Mouse (Mus musculus): ENCODE results near the gene Ppp1r12a. TPM values are rescaled to one million over a fixed set of nuclear protein-coding genes. Genes with fewer than 3 reads are reported as not detected.

The Ppp1r12a gene
- polyA plus RNA-seq, 1 experiment from 2014 or later: 108 TPM

DNA sequence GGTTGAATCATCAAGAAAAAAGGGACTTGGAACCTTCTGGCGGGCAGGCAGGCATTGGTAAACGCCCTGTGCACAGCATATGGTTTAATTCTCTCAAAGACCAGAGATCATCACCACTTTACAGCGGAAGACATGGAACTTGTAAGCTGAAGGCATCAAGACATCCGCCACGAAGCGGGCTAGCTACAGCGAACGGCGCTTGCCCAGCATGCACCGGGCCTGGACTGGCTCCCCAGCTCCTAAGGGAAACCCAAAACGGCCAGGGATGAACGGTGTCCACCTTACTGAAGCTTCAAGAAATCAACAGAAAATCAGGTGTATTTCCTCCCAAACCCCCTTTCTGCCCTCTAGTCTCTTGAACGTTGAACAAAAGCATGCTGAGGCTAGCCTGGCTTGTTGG is 136.3 kb downstream of the Ppp1r12a start:
- H3K27me3 ChIP-seq (replicated peaks): no peaks in the 10 kb centered on the region
- H3K4me3 ChIP-seq (replicated peaks): no peak overlapping the region
- H3K9me3 ChIP-seq: no peaks in the 10 kb centered on the region
- H3K4me2 ChIP-seq: no peak overlapping the region
- no peak for ATAC-seq (ENCODE audit: insufficient read depth, low FRiP score, low read depth)
- WGBS: 91% methylated on average over 13 of the region's 13 CpGs
- no peak overlapping the region for H3K27ac ChIP-seq
- H3K9ac ChIP-seq: no peak overlapping the region
- no peaks in the 10 kb centered on the region for H3K4me1 ChIP-seq
- no peaks in the 10 kb centered on the region for H3K36me3 ChIP-seq

- WGBS: 70% methylated on average over 16 of the region's 17 CpGs
- H3K27ac ChIP-seq: no peak overlapping the region
- no peaks in the 10 kb centered on the region for H3K27me3 ChIP-seq (replicated peaks)
- no peak overlapping the region for H3K9ac ChIP-seq
- no peak overlapping the region for H3K4me2 ChIP-seq
- no peaks in the 10 kb centered on the region for H3K36me3 ChIP-seq
- no peak overlapping the region for H3K4me3 ChIP-seq (replicated peaks)
- H3K4me1 ChIP-seq: no peaks in the 10 kb centered on the region
- H3K9me3 ChIP-seq: no peaks in the 10 kb centered on the region
- no peak for ATAC-seq (ENCODE audit: insufficient read depth, low FRiP score, low read depth)
These were observed 137.0 kb downstream of the Ppp1r12a start for GRCm38 (mm10) chr10:108298841-108299545.

DNA sequence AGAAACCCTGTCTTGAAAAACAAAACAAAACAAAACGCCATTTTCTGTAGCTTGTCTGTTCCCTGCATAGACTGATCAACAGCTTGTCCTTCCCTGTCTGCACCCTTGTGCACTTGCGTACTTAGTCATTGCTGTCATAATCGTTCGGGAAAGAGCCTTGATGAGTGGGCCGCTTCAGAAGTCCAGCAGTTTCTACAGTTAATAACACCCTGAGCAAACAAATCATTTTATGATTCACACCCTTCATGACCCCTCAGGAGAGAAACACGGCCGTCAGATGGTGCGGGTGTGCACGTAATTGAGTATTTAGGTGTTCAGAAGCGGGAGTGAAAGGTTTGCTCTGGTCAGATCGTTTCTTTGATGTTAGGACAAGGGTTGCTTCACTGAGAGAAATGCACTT is 137.8 kb downstream of the Ppp1r12a start:
- Histone ChIP-seq H3K4me3 (replicated peaks) (no peak overlapping the region), H3K9me3 (no peaks in the 10 kb centered on the region), H3K9ac (no peak overlapping the region), H3K36me3 (no peaks in the 10 kb centered on the region), H3K4me1 (no peaks in the 10 kb centered on the region), H3K4me2 (no peak overlapping the region), H3K27me3 (replicated peaks) (no peaks in the 10 kb centered on the region), H3K27ac (no peak overlapping the region)
- 0 out of 2 replicates have a peak, but pooled peaks have one; percentile 41 for ATAC-seq (ENCODE audit: insufficient read depth, low FRiP score, low read depth)
- WGBS: 54% methylated on average over 11 of the region's 11 CpGs

- WGBS: 12% methylated on average over 19 of the region's 19 CpGs
- Histone ChIP-seq H3K27ac (no peak overlapping the region), H3K36me3 (no peaks in the 10 kb centered on the region), H3K4me3 (replicated peaks) (no peak overlapping the region), H3K9ac (no peak overlapping the region), H3K27me3 (replicated peaks) (no peaks in the 10 kb centered on the region), H3K4me1 (no peaks in the 10 kb centered on the region), H3K4me2 (peak overlapping the region; percentile 42), H3K9me3 (no peaks in the 10 kb centered on the region)
- peak; percentile 72 for ATAC-seq (ENCODE audit: insufficient read depth, low FRiP score, low read depth)
These were observed 138.8 kb downstream of the Ppp1r12a start for GRCm38 (mm10) chr10:108300843-108301242.

GRCm38 (mm10) chr10:108307772-108308171 is 145.8 kb downstream of the Ppp1r12a start:
- H3K36me3 ChIP-seq: no peaks in the 10 kb centered on the region
- no peaks in the 10 kb centered on the region for H3K9me3 ChIP-seq
- no peak overlapping the region for H3K9ac ChIP-seq
- 65% methylated on average over 11 of the region's 11 CpGs for WGBS
- ATAC-seq (ENCODE audit: insufficient read depth, low FRiP score, low read depth): no peak
- H3K4me2 ChIP-seq: no peak overlapping the region
- H3K4me1 ChIP-seq: no peaks in the 10 kb centered on the region
- no peak overlapping the region for H3K27ac ChIP-seq
- no peak overlapping the region for H3K4me3 ChIP-seq (replicated peaks)
- H3K27me3 ChIP-seq (replicated peaks): no peaks in the 10 kb centered on the region

- Histone ChIP-seq H3K36me3 (no peaks in the 10 kb centered on the region), H3K4me2 (no peak overlapping the region), H3K9ac (no peak overlapping the region), H3K4me1 (no peaks in the 10 kb centered on the region), H3K27me3 (replicated peaks) (no peaks in the 10 kb centered on the region), H3K4me3 (replicated peaks) (no peak overlapping the region), H3K27ac (no peak overlapping the region), H3K9me3 (no peaks in the 10 kb centered on the region)
- WGBS: 72% methylated on average over 5 of the region's 5 CpGs
- no peak for ATAC-seq (ENCODE audit: insufficient read depth, low FRiP score, low read depth)
These were observed 148.2 kb downstream of the Ppp1r12a start for GRCm38 (mm10) chr10:108310195-108310594.

GRCm38 (mm10) chr10:108311396-108311795 is 149.4 kb downstream of the Ppp1r12a start:
- H3K4me3 ChIP-seq (replicated peaks): no peak overlapping the region
- no peaks in the 10 kb centered on the region for H3K36me3 ChIP-seq
- no peak for ATAC-seq (ENCODE audit: insufficient read depth, low FRiP score, low read depth)
- H3K4me2 ChIP-seq: no peak overlapping the region
- WGBS: 85% methylated on average over 3 of the region's 3 CpGs
- H3K9ac ChIP-seq: no peak overlapping the region
- no peaks in the 10 kb centered on the region for H3K4me1 ChIP-seq
- H3K9me3 ChIP-seq: no peaks in the 10 kb centered on the region
- no peaks in the 10 kb centered on the region for H3K27me3 ChIP-seq (replicated peaks)
- H3K27ac ChIP-seq: no peak overlapping the region

DNA sequence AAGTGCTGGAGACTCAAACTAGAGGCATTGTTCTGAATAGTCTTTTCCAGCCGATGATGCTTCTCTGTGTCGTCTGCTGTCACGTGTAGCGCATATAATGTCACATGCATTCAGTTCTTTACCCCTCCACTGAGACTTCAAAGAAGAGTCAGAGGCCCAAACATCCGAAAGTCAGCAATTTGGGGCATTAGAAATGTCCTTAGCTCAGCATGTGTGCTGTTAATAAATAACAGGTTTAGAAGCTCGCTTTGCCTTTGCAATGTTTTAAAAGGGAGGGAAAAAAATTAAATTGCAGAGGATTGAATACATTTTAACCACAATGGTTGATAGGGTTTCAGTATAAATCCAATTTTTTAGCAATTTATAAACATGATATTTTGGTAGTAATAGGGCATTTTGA is 151.9 kb downstream of the Ppp1r12a start:
- H3K4me2 ChIP-seq: no peak overlapping the region
- ATAC-seq (ENCODE audit: insufficient read depth, low FRiP score, low read depth): no peak

DNA sequence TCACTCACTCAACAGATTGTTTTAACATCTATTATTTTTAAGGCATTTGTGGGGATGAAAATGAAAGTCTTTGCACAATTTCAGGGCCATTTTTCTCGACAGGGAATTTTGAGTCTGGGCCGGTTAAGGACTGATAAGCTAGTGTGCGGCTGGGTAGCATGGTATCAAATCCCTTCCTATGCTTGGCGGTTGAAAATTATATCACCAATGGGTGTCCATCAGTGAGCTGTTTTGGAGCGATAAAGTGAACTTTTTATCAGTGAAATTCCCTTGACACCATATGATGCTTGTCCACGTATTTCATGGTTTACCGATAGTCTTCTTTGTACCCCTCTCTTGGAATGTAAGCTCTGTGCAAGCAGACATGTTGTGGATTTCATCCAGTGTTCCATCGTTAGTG is 152.4 kb downstream of the Ppp1r12a start:
- Histone ChIP-seq H3K27ac (no peak overlapping the region), H3K36me3 (no peaks in the 10 kb centered on the region), H3K27me3 (replicated peaks) (no peaks in the 10 kb centered on the region), H3K9me3 (no peaks in the 10 kb centered on the region), H3K4me2 (no peak overlapping the region), H3K9ac (no peak overlapping the region), H3K4me3 (replicated peaks) (no peak overlapping the region), H3K4me1 (no peaks in the 10 kb centered on the region)
- 79% methylated on average over 8 of the region's 8 CpGs for WGBS
- ATAC-seq (ENCODE audit: insufficient read depth, low FRiP score, low read depth): no peak

More for the DNA sequence above, 151.9 kb downstream of the Ppp1r12a start:
- no peaks in the 10 kb centered on the region for H3K36me3 ChIP-seq
- WGBS: 72% methylated on average over 6 of the region's 6 CpGs
- no peaks in the 10 kb centered on the region for H3K27me3 ChIP-seq (replicated peaks)
- no peak overlapping the region for H3K9ac ChIP-seq
- no peaks in the 10 kb centered on the region for H3K4me1 ChIP-seq
- H3K4me3 ChIP-seq (replicated peaks): no peak overlapping the region
- no peak overlapping the region for H3K27ac ChIP-seq
- no peaks in the 10 kb centered on the region for H3K9me3 ChIP-seq

- Histone ChIP-seq H3K4me2 (no peak overlapping the region), H3K4me3 (replicated peaks) (no peak overlapping the region), H3K27ac (no peak overlapping the region), H3K9me3 (no peaks in the 10 kb centered on the region), H3K9ac (no peak overlapping the region), H3K36me3 (no peaks in the 10 kb centered on the region), H3K27me3 (replicated peaks) (no peaks in the 10 kb centered on the region), H3K4me1 (no peaks in the 10 kb centered on the region)
- WGBS: 89% methylated on average over 7 of the region's 7 CpGs
- no peak for ATAC-seq (ENCODE audit: insufficient read depth, low FRiP score, low read depth)
These were observed 153.2 kb downstream of the Ppp1r12a start for GRCm38 (mm10) chr10:108315236-108315635.

- H3K27ac ChIP-seq: no peak overlapping the region
- WGBS: 86% methylated on average over 7 of the region's 7 CpGs
- H3K4me1 ChIP-seq: 0 out of 2 replicates have a peak, but pooled peaks cover 4% of the 10 kb centered on the region
- H3K36me3 ChIP-seq: no peaks in the 10 kb centered on the region
- H3K4me3 ChIP-seq (replicated peaks): no peak overlapping the region
- no peak overlapping the region for H3K9ac ChIP-seq
- no peak for ATAC-seq (ENCODE audit: insufficient read depth, low FRiP score, low read depth)
- H3K4me2 ChIP-seq: no peak overlapping the region
- H3K27me3 ChIP-seq (replicated peaks): no peaks in the 10 kb centered on the region
- no peaks in the 10 kb centered on the region for H3K9me3 ChIP-seq
These were observed 166.4 kb downstream of the Ppp1r12a start for GRCm38 (mm10) chr10:108328356-108328755.

- H3K4me3 ChIP-seq (replicated peaks): no peak overlapping the region
- H3K9me3 ChIP-seq: no peaks in the 10 kb centered on the region
- no peak overlapping the region for H3K27ac ChIP-seq
- H3K27me3 ChIP-seq (replicated peaks): no peaks in the 10 kb centered on the region
- H3K4me1 ChIP-seq: 0 out of 2 replicates have a peak, but pooled peaks cover 7% of the 10 kb centered on the region
- no peak overlapping the region for H3K9ac ChIP-seq
- no peak overlapping the region for H3K4me2 ChIP-seq
- no peaks in the 10 kb centered on the region for H3K36me3 ChIP-seq
- WGBS: 78% methylated on average over 12 of the region's 12 CpGs
- ATAC-seq (ENCODE audit: insufficient read depth, low FRiP score, low read depth): no peak
These were observed 167.0 kb downstream of the Ppp1r12a start for GRCm38 (mm10) chr10:108328983-108329382.

- H3K9me3 ChIP-seq: no peaks in the 10 kb centered on the region
- H3K36me3 ChIP-seq: no peaks in the 10 kb centered on the region
- ATAC-seq (ENCODE audit: insufficient read depth, low FRiP score, low read depth): no peak
- H3K27me3 ChIP-seq (replicated peaks): no peaks in the 10 kb centered on the region
- WGBS: 45% methylated on average over 5 of the region's 5 CpGs
- H3K4me2 ChIP-seq: no peak overlapping the region
- no peak overlapping the region for H3K4me3 ChIP-seq (replicated peaks)
- no peak overlapping the region for H3K27ac ChIP-seq
- no peak overlapping the region for H3K9ac ChIP-seq
- 0 out of 2 replicates have a peak, but pooled peaks cover 7% of the 10 kb centered on the region for H3K4me1 ChIP-seq
These were observed 167.8 kb downstream of the Ppp1r12a start for GRCm38 (mm10) chr10:108329771-108330170.
